Mouse (Mus musculus): ENCODE data around the gene Zfp985. TPM values are rescaled to one million over a fixed set of nuclear protein-coding genes. Genes with fewer than 3 reads are reported as not detected.
A peak's percentile ranks its signal among the peaks of the same experiment; 100 is the strongest.
"Not testable (repeated sequence)": the region's sequence is repeated elsewhere in the genome, so short reads cannot be mapped to it uniquely, and the experiment has no call there.

Zfp985 gene
- polyA plus RNA-seq (2012; rRNA removed) = 0.03 and 0.05 TPM in 2 replicates

DNA sequence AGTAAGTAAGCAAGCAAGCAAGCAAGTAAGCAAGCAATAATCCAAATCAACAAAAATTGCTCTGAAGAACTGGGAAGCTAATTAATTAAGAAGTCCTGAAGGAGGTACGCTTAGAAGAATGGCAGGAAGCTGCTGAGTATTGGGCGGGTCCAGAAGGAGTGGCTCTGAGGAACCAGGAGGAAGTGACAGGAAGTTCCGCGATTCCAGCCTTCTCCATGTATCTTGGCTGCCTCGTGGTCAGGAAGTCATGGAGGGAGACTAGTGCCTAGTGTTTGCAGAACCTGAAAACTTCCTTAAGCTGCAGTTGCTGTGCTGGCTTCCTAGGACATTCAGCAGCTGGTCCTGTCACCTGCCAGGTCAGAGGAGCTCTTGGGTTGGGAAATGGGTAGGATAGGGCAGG lies at the start of gene Zfp985:
TSS of gene Zfp985 (plus strand) at position 207 of the 400 bp plus-strand sequence.
- not testable (repeated sequence) for DNase-seq (ENCODE audit: low read depth)

DNA sequence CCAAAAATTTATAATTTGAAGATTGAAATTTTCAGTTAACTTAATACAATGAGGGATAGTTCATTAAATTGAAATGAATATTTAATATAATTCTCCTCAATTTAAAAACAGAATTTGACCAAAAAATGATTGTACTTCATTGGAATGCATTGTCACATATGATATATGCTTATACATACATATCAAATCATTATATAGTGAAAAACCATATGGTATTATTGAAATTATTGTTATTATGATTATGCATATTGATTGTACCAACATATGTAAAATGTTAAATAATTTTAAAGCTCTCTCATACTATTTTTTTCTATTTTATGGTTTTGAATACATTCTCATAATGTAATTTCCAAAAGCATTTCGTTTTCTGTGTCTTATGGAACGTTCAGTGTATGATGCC lies 43.9 kb upstream of the Zfp985 start:
- no peak for TF ChIP-seq POLR2A (IDR thresholded peaks at IDR 0.05; ENCODE audit: borderline replicate concordance, extremely low read depth, insufficient read depth, insufficient read length, poor library complexity, severe bottlenecking)
- no peak for TF ChIP-seq CTCF (IDR thresholded peaks at IDR 0.05; ENCODE audit: borderline replicate concordance, extremely low read depth, insufficient read depth, insufficient read length)

DNA sequence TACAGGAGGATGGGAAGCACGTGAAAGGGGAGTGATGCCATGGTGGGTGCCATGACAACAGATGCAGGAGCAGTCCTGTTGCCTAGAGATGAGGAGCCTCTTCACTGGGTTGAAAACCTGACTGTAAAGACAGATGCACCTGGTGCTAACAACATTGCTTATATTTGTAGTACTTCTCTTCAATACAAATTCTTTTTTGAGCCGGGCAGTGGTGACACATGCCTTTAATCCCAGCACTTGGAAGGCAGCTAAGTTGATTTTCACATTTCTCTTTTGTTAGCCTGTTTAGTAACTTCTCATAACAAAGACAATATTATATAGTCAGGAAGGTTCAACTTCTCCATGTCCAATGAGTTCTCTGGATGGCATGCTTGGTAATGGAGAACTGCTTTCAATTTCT lies 34.1 kb upstream of the Zfp985 start:
- DNase-seq (ENCODE audit: low read depth) = no peak
- no peak for TF ChIP-seq POLR2A (IDR thresholded peaks at IDR 0.05; ENCODE audit: borderline replicate concordance, extremely low read depth, insufficient read depth, insufficient read length, poor library complexity, severe bottlenecking)
- no peak for TF ChIP-seq CTCF (IDR thresholded peaks at IDR 0.05; ENCODE audit: borderline replicate concordance, extremely low read depth, insufficient read depth, insufficient read length)

More for the DNA sequence above, 43.9 kb upstream of the Zfp985 start:
- DNase-seq (ENCODE audit: low read depth) = no peak

DNA sequence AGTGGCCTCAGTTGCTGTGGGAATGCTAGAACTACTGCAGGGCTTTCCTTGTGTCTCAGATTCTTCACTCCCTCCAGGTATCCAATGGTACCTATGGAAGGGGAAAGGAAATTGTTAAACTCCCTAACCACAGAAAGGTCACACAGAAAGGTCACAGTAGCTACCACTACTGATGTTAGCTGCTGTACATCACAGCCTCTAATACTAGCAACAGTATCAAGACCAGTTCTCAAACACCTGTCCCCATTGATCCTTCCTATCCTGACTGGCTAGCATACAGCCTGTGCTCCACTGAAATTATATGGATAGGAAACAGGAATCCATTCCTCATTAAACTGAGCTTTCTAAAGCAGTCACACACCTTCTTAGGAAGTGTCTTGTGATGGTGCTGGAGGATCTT lies 33.0 kb upstream of the Zfp985 start:
- TF ChIP-seq CTCF (IDR thresholded peaks at IDR 0.05; ENCODE audit: borderline replicate concordance, extremely low read depth, insufficient read depth, insufficient read length) = no peak
- no peak for DNase-seq (ENCODE audit: low read depth)

DNA sequence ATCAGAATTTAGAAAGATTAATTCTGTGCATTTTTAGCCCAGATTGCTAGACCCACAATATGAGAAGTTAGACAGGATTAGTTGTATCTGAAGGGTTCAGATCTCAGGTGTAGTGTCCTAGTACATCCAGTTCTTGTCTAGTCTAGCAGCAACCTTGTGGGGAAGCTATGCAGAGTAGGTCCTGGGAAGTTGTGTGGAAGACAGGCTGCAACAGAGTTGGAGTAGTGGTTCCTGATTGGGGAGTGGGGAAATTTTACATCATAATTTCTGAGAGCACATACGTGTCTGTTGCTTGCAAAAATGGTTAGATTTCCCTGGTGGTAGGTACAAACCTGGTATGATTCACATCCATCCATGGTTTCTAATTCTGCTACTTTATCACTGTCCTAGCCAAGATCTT lies 28.0 kb upstream of the Zfp985 start:
- no peak for TF ChIP-seq CTCF (IDR thresholded peaks at IDR 0.05; ENCODE audit: borderline replicate concordance, extremely low read depth, insufficient read depth, insufficient read length)
- TF ChIP-seq POLR2A (IDR thresholded peaks at IDR 0.05; ENCODE audit: borderline replicate concordance, extremely low read depth, insufficient read depth, insufficient read length, poor library complexity, severe bottlenecking) = no peak
- DNase-seq (ENCODE audit: low read depth) = no peak

DNA sequence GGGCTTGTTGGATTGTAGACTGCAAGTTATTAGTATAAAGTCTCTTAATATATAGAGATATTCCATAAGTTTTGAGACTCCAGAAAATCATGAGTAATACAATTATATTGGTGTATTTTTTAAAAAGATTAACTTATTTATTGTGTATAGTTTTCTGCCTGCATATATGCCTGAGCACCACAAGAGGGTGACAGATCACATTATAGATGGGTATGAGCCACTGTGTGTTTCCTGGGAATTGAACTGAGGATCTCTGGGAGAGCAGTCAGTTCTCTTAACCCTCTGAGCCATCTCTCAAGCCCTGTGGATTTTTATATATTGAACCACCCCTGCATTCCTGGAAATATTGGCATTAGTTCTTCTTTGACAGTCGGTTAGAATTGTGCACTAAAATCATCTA lies 22.7 kb upstream of the Zfp985 start:
- no peak for TF ChIP-seq POLR2A (IDR thresholded peaks at IDR 0.05; ENCODE audit: borderline replicate concordance, extremely low read depth, insufficient read depth, insufficient read length, poor library complexity, severe bottlenecking)
- TF ChIP-seq CTCF (IDR thresholded peaks at IDR 0.05; ENCODE audit: borderline replicate concordance, extremely low read depth, insufficient read depth, insufficient read length) = no peak
- DNase-seq (ENCODE audit: low read depth) = no peak

DNA sequence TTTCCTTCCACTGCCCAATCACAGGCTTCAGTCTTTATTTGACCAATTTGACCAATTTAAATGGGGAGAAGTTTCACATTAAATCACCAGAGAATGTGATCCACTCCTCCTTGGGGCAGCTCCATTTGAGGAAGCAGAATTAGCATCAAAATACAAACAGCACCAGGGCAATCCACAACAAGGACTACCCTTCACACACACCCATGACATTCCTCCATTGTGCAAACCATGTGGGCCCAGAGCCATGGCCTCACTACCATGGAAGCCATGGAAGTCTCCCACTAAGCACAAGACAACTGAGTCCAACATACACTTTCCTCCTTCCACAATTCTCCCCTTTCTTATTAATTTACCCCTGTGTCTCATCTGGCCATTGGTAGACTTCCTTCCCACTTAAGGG lies 17.2 kb upstream of the Zfp985 start:
- not testable (repeated sequence) for DNase-seq (ENCODE audit: low read depth)

DNA sequence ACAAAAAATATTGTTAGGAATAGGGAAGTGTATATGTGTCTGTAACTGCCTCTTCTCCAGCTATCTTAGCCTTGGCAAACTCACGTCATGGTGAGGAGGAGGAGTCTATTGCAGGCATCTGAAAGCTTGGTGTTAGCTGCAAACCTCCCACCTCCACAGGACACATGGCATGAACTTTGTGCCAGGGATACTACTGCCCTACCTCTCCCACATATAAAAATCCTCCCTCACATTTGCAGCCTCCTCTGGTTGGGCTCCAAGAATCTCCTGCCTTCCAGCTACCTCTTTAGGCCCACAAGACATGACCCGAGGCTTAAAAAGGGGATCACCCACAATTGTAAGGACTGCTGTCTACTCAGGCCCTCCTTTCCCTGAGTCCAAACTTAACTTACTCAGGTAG lies 15.4 kb upstream of the Zfp985 start:
- TF ChIP-seq POLR2A (IDR thresholded peaks at IDR 0.05; ENCODE audit: borderline replicate concordance, extremely low read depth, insufficient read depth, insufficient read length, poor library complexity, severe bottlenecking) = no peak
- TF ChIP-seq CTCF (IDR thresholded peaks at IDR 0.05; ENCODE audit: borderline replicate concordance, extremely low read depth, insufficient read depth, insufficient read length) = no peak

DNA sequence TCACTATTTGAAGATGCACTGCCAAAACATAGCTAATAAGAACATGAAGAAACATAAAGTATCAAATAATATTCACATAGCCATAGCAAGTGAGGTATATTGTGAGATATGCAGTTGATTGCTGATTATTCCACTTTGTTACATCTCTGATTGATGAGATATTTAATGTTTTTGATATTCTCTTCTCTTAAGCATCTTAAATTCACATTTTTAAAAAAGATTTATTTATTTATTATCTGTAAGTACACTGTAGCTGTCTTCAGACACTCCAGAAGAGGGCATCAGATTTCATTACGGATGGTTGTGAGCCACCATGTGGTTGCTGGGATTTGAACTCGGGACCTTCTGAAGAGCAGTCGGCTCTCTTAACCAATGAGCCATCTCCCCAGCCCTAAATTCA lies 13.2 kb upstream of the Zfp985 start, which contains the start of gene Gm16503:
TSS of gene Gm16503 (plus strand) at position 301 of the 400 bp plus-strand sequence.
- DNase-seq (ENCODE audit: low read depth) = not testable (repeated sequence)

More for the DNA sequence above, 15.4 kb upstream of the Zfp985 start:
- no peak for DNase-seq (ENCODE audit: low read depth)

DNA sequence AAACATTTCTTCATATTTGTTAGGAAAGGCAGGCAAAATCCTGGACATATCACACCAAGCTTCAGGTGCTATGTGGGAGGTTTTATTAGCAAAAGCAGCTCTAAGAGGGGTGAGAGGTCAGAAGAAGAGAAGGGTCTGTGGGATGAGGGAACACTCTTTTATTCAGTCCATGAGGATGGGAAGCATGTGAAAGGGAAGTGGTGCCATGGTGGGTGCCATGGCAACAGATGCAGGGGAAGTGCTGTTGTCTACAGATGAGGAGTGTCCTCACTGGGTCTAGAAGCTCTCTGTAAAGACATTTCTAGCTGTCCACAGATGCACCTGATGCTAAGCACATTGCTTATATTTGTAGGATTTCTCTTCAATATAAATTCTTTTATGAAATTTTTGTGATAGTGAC lies 12.0 kb upstream of the Zfp985 start:
- DNase-seq (ENCODE audit: low read depth) = no peak
- TF ChIP-seq POLR2A (IDR thresholded peaks at IDR 0.05; ENCODE audit: borderline replicate concordance, extremely low read depth, insufficient read depth, insufficient read length, poor library complexity, severe bottlenecking) (no peak), CTCF (IDR thresholded peaks at IDR 0.05; ENCODE audit: borderline replicate concordance, extremely low read depth, insufficient read depth, insufficient read length) (no peak)

DNA sequence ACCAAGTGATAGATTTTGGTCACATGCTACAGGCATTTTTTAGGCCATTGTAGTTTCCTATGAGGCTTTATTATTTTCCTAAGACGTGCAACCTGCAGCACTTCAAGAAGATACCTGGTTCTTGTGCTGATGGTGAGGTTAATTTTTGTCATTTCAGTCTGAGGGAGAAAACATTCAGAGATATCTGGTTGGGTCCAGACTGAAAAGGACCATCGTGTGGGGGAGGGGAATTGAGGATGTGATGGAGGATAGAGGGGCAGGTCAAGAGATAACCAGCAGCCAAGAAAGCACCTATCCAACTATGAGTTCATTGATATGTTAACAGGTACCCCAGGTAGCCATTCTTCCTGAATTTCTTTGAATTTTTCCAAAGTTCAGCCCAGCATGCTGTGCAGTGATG lies 1.3 kb downstream of the Zfp985 start:
- not testable (repeated sequence) for DNase-seq (ENCODE audit: low read depth)

DNA sequence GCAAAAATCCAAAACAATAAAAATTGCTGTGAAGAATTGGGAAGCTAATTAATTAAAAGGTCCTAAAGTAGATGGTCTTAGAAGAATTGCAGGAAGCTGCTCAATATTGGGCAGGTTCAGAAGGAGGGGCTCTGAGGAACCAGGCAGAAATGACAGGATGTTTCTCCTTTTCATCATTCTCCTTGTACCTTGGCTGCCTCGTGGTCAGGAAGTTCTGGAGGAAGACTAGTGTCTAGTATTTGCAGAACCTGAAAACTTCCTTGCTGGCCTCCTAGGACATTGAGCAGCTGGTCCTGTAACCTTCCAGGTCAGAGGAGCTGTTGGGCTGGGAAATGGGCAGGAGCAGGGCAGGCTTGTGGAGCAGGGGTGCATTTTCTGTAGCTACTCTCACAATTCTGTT lies 3.8 kb downstream of the Zfp985 start:
- not testable (repeated sequence) for DNase-seq (ENCODE audit: low read depth)

DNA sequence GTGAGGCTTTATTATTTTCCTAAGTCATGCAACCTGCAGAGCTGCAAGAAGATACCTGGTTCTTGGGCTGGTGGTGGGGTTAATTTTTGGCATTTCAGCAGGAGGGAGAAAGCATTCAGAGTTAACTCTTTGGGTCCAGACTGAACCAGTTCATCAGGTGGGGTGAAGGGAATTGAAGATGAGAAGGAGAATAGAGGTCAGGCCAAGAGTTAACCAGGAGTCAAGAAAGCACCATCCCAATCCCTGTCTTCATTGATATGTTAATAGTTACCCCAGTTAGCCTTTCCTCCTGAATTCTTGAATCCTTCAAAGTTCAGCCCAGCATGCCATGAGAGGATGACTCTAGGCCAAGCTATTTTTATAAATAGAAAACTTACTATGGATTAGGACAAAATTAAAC lies 4.9 kb downstream of the Zfp985 start:
- not testable (repeated sequence) for DNase-seq (ENCODE audit: low read depth)

DNA sequence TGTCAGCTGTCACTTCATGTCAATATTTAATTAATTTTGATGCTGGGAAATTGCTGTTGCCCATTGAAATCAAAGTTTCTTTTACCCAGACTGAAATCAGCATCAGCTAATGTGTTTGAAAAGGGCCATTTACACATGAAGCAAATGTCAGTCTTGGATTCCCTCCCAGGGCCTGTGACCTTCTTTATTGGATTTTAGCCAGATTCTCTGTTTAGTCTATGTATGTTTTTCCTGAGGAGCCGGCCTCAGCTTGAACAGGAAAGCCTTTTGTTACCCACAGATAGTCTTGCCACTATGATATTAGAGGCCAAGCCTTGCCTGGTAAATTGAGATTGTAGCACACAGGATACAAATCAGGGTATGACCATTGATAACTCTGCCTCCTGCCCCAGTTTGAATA lies 6.0 kb downstream of the Zfp985 start:
- DNase-seq (ENCODE audit: low read depth) = peak; percentile 23
